Mouse (Mus musculus) embryonic fibroblast, embryonic 13.5 days (primary cell): ENCODE results near the gene Aar2.

Source experiments
- CTCF ChIP-seq: IDR thresholded peaks from 2 replicates; pipeline ENCODE4 v1.5.1; 2011; ENCODE audit warnings: mild to moderate bottlenecking, control low read depth, low read length, moderate library complexity, borderline replicate concordance; ENCODE audit not compliant: insufficient read depth
- POLR2A ChIP-seq: IDR thresholded peaks from 2 replicates; pipeline ENCODE4 v1.6.1; 2011; ENCODE audit warnings: low read depth, mild to moderate bottlenecking, control low read depth, low read length, moderate library complexity

- TF ChIP-seq POLR2A: no peak
- TF ChIP-seq CTCF: no peak
Measured at GRCm38 (mm10) chr2:156594987-156595490, 47.7 kb downstream of the Aar2 start.
